Mouse (Mus musculus) adrenal gland, postnatal 4 days (tissue): ENCODE results near the gene Ip6k2. TPM values are rescaled to one million over a fixed set of nuclear protein-coding genes. Genes with fewer than 3 reads are reported as not detected.

Experiments
- DNase-seq, 2 experiments: peaks; one replicate each; pipeline ENCODE4 v3.0.0; 2021 to 2022; ENCODE audit warnings: low spot score in 2 of 2, mixed read lengths in 2 of 2
- long read RNA-seq, 2 experiments: library from polyadenylated mRNA; stranded (forward); transcript quantifications; one replicate each; pipeline ENCODE4 v2.0.0; 2021
- total RNA-seq, 2 experiments: library from RNA; stranded (reverse); gene quantifications; 2 replicates each; pipeline ENCODE4 v1.2.3; 2021

Gene Ip6k2
- total RNA-seq = 100 to 1,000 TPM; 124 to 130 TPM
- long read RNA-seq, experiment 1, transcript Ip6k2-207 (2 exons, 2,820 nt) = minor isoform, 6 of 44 reads
- long read RNA-seq, experiment 1, transcript Ip6k2-204 (3 exons, 1,191 nt) = major isoform, 9 of 44 reads
- long read RNA-seq, experiment 1, partial matches to known transcripts = 9 of 44 reads
- long read RNA-seq, experiment 1, other reads (novel, unspliced or antisense) = 13 of 44 reads
- long read RNA-seq, experiment 2, transcript Ip6k2-204 (3 exons, 1,191 nt) = major isoform, 10 of 65 reads
- long read RNA-seq, experiment 2, transcript Ip6k2-207 (2 exons, 2,820 nt) = minor isoform, 6 of 65 reads
- long read RNA-seq, experiment 2, partial matches to known transcripts = 13 of 65 reads
- long read RNA-seq, experiment 2, other reads (novel, unspliced or antisense) = 30 of 65 reads

DNA sequence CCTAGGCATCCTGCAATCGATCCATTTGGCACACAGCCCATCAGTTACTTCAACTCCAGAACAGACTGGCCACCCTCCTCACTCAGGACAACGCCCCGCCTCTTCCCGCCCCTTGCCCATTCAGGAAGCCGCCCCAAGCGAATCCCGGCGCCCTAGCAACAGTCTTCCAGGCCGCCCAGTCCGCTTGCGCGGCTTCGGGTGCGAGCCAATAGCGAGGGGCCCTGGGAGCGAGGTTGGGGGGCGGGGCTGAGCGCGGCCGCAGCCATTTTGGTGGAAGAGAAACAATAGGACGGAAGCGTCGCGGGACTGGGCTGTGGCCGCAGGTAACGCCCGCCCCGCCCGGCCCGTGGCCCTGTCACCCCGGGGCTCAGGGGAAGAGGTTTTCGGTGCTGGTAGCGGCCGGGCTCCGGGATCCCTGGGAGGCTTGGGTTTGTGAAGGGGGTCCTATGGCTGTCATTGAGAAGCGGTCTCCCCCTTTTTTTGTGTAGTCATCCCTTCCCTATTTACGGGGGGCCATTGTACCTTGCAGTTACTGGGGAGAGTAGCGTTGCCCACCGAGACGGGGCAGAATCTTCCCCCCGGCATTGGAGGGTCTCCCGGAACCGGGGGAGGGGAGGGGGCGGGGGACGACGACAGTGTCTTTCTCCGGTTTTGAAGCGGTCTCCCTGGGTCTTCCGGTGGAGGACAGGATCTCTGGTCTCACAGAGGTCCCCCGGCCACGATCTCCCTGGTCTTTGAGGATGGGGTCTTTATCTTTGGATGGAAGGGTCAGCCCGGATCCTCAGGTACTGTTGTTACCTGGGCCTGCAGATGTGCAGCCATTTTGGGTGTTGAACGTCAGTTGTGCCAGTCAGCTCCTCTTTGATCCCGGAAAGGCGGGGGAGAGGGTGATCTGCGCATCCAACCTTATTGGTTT lies at the start of gene Ip6k2:
Gene Ip6k2, plus strand, starts transcription at position 249 of the 916 bp plus-strand sequence.
- peak; percentile 92 to 94 for DNase-seq

DNA sequence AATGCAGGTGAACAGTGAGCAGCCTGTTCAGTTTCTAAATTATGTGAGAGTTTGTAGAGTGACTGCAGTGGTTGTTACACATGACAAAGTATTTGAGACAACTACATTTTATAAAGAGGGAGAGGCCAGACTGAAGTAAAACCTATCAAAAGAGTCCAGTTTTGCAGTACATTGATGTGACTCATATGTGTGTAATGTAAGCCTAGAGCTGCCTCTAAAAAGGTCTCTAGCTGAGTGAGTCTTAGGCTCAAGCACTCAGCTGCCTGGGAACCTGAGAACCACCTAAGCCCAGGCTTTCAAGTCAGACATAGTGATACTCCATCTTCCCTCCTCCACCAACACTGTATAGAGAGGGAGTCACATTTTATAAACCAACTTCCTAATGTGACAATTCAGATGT lies 49.0 kb upstream of the Ip6k2 start:
- DNase-seq = no peak

DNA sequence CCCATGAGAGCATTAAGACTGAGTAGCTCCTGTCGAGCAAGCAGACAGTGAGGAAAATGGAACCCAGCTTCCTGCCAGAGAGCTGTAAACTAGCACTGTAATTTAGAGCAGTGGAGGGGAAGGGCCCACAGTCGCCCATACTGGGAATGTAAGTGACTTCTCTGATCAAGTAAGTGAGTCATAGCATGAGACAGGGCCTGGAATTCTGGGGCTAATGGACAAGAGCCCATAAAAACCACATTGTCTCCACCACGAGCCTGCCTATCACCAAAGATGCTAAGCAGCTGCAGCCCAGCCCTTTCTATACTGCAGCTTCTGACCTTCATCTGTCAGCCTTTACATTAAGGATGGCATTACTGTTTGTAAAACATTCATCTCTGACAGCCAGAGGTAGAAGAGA lies 44.4 kb upstream of the Ip6k2 start:
- DNase-seq = no peak

DNA sequence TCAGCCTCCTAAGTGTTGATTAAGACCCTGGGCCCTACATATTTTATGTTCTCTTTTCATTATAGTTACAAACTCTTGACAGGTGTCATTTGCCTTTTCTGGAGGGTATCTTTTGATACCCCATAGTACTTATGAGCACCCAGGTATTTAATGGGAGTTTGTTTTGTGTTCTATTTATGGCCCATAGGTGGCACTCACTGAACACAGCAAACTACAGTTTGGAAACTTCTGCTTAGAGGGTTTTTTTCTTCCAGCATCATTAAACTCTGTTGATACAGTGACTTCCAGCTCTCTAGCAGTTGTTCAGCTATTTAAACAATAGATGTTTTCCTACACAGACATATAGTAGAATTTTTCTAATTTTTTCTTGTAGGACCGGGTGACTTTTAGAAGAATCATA lies 43.5 kb upstream of the Ip6k2 start:
- DNase-seq = no peak

DNA sequence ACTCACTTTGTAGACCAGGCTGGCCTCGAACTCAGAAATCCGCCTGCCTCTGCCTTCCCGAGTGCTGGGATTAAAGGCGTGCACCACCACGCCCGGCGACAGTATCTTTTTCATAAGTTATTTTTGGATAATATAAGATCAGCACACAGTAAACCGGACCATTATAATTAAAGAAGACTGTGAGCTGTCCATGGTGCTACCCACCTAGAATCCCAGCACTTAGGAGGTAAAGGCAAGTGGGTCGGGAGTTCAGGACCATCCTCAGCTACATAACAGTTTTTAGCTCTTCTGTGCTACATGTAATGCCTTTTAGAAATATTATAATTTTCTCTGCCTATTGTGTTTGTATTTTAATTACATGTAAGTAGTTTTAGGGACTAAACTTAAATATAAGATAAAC lies 41.5 kb upstream of the Ip6k2 start:
- no peak for DNase-seq

DNA sequence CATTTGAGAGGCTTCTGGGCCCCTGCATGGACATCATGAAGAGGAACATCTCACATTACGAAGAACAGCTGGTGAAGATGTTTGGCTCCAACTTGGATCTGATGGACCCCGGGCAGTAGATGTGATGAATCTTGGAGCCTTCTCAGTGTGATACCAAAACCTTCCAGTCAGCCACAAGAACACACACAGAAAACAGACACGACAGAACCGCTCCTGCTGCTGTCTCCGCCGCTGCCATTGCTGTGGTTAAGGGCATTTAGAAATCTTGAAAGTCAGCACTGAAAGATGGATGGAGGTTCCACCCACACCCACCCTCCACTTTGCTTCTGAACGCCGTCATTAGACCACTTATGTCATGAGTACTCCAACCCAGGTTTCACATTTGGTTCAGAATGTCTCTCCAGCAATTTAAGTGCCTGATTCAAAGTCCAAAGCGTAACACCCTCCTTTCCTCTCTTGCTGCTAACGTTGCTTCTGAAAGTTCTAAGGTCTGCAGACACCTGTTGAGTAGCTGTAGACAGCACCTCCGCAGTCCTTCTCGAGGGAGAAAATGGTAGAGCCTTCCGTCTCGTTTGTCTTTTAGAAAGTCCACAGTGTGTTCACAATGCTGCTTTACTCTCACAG lies 36.6 kb upstream of the Ip6k2 start:
- no peak for DNase-seq

DNA sequence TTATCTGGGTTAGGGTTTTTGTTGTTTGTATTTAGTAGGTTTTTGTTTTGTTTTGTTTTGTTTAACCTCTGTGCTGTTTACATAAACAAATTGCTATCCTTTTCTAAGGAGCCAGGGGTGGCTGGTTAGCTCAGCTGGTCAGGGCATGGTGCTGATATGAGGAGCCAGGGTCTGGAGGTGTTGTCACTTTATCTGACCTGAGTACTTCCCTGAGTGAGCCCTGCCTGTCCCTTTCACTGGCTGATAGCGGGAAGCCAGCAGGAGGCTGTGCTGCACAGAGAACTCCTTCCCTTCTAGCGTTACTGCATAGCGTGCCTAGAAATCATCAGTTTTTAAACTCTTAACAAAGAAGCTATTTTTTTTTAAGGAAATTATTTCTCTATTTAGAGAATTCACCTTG lies 35.9 kb upstream of the Ip6k2 start:
- DNase-seq = no peak

DNA sequence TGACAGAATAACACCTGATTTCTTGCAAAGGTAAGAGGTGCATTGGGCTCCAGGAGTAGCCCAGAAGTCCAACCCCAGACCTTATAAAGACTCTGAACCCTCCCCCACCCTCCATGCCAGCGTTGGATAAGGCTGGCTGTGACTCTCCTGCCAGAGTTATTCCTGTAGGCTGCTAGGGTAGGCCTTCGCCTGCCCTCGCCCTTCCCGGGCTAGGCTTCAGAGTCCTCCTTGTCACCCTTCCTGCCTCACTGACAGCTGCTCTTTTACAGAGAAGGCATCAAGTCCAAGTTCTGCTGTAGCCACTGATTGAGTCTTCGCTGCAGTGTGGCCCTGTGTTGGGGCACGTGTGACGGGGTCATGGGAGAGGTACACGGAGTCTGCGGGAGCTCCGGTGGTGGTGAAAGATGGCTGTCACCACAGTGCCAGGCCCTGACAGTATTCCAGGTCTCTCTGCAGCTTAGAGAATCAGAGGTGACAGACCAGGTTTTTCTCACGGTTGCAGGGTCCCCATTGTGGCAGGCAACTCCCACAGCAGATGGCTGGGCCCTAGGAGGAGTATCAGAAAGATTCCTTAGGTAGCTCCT lies 34.9 kb upstream of the Ip6k2 start:
- DNase-seq = no peak

DNA sequence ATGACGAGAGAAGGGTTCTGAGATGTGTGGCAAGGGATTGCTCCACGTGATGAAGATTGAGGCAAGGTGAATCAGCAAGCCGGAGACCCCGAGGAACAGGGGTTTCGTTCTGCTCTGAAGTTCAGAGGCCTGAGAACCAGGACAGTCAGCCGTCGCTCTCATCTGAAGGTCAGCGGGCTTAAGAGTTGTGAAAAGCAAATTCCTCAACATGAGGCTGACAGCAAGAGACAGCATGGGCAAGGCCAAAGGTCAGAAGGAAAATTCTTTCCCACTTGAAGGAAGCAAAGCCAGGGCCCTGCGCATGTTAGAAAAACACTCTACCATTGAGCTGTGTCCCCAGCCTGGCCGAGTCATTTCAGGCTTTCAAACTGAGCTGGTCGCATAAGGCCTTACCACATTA lies 33.0 kb upstream of the Ip6k2 start:
- no peak for DNase-seq

DNA sequence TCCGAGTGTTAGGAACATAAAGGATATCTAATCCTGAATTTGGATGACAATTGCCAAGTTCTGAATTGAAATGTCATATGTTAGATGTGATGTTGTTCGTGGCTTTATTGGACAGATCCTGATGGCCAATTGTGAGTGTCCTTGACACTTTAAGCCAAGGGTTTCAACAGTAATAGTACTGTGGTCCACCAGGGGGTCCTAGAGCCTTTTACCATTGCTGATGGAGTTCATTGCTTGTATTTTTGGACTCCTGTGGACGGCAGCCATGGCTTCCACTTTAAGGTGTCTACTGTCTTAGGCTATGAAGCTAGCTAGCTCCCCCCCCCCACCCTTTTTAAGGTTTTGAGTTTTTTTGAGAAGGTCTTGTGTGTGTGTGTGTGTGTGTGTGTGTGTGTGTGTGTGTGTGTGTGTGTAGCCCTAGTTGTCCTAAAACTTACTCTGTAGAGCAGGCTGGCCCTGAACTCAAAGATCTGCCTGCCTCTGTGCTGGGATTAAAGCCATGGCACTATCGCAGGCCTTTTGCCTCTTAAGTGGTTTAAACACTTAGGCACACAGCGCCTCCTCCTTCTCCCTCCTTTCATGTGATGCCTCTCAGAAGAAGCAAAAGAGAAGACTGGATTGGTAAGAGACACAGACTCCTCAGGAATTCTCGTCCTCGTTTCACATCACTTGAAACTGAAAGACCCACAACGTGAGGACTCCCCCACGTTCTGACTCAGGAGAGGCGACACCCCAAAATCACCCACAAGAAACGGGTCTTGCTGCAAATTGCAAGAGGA lies 31.3 kb upstream of the Ip6k2 start:
- DNase-seq = no peak

DNA sequence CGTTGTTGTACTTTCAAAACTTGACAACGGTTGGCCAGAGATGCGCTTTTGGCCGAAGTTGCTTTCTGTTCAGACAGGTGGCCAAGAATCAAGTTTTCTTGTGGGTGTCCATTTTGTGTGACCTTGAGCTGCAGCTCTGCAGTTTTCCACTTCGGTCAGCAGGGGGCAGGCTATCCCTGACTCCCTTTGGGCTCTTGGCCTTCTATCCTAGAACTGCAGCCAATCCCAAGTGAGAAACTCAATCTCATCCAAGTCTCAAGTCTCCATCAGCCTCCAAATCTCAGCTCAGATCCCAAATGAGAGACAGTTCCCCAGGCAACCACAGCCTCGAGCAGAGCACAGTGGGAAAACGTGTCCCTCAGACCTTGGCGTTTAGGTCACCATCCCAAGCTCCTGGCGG lies 30.3 kb upstream of the Ip6k2 start:
- peak in 1 of 2 experiments; percentile 14 for DNase-seq

DNA sequence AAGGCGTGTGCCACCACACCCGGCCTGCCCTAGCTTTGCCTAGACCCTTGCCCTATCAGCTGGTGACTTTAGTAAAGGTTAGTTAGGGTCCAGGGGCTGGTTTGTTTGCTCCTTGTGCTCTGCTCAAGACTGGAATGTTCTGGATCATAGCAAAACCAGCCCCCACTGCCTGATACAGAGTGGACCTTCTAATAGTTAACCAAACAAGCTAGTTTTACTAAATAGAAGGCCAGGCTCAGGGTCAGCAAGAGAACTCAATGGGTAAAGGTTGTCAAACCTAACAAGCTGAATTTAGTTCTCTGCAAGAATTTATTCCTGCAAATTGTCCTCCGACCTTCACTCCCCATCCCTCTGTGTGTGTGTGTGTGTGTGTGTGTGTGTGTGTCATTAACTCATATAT lies 29.6 kb upstream of the Ip6k2 start:
- DNase-seq = no peak

DNA sequence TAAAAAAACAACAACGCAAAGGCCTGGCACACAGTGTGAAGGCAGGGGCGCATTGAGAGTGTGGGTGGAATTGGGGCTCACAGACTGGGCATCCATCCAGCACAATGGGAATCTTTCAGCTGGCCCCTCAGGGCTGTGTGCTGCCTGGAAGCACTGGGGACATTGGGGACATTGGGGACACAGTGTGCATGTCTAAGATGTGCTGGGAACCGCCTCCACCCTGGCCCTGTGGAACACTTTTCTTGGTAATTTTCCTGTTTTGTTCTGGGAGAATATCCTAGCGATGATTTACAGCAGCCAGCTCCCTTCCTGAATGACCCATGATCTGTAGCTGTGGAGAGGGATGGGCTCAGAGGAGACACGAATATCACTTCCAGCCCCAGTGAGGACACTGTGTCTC lies 29.2 kb upstream of the Ip6k2 start:
- DNase-seq = no peak

DNA sequence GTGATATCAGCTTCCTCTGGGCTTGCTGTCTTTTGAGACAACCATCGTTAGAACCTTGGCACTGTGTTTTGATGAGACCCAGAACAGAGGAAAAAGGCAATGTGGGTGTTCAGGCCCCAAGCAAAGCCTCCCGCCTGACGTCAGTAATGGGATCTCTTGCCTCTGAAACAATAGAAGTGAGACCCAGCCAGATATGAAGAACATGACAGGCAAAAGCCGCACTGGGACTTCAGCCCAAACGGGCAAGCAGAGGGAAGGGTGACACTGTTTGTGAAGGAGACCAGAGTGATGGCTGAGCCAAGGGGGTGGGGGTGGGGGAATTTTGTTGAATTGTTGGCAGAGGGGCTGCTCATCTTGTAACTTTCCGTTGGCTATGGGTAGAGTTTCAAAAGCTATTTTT lies 26.2 kb upstream of the Ip6k2 start:
- DNase-seq = no peak

DNA sequence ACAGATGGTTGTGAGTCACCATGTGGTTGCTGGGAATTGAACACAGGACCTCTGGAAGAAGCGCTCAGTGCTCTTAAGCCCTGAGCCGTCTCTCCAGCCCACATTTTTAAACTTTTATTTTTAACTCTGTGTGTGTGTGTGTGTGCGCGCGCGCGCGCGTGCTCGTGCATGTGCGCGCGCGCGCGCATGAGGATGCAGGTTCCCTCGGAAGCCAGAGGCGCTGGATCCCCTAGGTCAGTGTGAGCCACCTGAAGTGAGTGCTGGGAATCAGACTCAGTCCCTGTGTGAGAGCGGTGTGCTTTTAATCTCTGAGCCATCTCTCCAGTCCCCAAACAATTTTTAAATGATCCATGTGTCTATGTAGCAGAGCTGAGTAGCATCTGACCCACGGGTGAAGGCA lies 24.5 kb upstream of the Ip6k2 start:
- DNase-seq = no peak

DNA sequence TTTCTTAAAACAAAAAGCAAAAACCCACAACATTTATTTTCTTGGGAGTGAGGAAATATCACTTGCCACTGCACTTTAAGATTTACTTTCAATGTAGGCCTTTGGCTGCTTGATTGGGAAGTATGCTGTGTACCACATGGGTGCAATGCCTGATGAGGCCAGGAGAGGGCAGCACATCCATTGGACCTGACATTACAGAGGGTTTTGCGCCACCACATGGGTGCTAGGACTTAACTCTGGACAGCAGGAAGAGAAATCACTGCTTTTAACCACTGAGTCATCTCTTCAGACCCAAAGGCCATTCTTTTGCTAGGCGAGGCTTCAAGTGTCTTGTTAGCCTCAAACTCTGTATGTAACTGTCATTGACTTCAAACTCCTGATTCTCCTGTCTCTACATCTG lies 23.8 kb upstream of the Ip6k2 start:
- DNase-seq = peak in 1 of 2 experiments; percentile 21

DNA sequence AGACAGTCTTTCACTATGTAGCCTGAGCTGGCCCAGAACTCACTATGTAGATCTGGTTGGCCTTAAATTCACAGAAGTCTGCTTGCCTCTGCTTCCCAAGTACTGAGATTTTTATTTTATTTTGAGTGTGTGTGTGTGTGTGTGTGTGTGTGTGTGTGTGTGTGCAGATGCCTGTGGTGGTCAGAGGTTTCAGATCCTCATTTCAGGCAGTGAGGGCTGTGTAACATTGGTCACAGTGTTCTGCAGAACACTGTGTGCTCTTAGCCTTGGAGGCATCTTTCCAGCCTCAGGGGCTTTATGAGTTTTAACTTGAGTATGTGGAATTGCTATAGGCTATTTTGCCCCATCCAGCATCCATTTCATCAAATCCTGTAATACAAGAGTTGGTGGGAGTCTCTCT lies 22.0 kb upstream of the Ip6k2 start:
- no peak for DNase-seq

DNA sequence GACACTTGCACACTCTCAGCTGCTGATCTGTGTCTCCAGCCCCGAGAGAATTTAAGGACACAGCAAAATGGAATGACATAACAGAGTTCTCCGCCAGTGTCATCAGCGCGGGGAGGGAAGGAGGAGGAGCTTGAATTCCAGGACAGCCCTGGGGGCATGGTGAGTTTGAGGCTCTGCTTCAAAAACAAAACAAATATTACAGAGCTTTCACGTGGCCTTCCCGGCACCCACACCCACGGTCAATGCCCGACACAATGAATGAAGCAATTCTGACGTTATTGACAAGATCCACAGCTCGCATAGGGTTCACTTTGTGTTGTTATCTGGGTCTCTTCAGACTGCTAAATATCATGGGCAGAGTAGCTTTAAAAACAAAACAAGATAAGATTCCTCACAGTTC lies 18.6 kb upstream of the Ip6k2 start:
- DNase-seq = no peak

DNA sequence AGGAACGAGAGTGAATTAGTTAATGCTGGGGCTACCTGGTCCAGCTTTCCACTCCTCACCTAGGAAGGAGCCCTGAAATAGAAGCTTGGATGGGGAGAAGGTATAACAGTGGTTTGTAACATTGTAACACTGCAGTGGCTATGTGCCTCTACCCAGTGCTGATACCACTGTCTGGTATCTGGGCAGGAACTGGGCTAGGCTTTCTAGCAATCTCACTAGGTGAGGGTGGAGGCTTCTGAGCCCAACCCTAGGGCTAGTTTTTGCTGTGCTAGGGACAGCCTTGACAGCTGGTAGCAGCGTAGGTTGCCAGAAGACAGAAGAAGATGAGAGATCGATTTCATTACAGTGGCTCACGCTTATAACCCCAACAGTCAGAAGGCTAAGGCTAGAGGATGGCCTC lies 7.0 kb upstream of the Ip6k2 start:
- no peak for DNase-seq

DNA sequence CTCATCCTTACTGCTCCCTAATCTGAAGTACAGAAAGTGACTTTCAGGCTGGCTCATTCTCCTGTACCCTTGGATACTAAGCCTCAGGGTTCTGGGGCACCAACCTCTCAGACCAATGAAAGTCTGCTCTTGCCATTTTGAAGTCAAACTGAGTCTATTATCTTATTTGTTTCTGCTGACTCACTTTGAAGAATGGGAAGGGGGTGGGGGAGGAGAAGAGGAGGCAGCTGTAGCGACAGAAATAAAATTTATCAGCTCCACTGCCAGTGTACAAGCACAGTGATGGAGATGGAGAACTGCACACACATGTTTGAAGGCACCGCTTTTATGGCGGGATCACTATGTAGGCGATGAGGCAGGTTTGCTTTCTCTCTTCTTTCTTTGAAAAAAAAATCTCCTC lies 6.3 kb upstream of the Ip6k2 start:
- no peak for DNase-seq

DNA sequence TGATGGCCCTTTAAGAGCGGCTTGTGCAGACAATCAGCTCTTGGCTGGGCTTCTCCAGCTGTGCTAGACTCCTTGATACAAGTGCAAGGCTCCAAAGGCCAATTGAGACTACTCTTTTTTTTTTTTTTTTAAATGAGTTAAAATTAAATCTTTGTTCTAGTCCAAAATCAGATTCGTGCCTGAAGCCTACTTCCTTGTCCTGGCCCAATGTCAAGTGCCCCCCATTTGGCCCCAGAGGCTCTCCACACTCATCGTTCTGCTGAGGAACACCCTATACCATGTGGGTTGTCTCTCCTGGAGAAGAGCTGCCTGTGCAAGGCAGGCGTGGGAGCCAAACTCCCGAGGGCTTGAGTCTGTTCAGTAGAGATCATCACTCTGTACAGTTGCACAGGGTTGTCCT lies 2.6 kb upstream of the Ip6k2 start:
- no peak for DNase-seq
